Mouse (Mus musculus): Measurements from ENCODE around the gene Gtf2h1.
"Not testable (repeated sequence)": the region's sequence is repeated elsewhere in the genome, so short reads cannot be mapped to it uniquely, and the experiment has no call there.

Gene Gtf2h1

GRCm38 (mm10) chr7:46795287-46796205 lies at the start of gene Gtf2h1, which contains the start of gene Hps5:
Gtf2h1 (plus strand) TSS chr7:46796103.
Hps5 (minus strand) TSS chr7:46796064.
- peak; percentile 97 for DNase-seq

GRCm38 (mm10) chr7:46746381-46746780 lies 49.5 kb upstream of the Gtf2h1 start:
- DNase-seq: no peak

- no peak for DNase-seq
These were observed 47.4 kb upstream of the Gtf2h1 start for GRCm38 (mm10) chr7:46748459-46748858.

- DNase-seq: no peak
These were observed 44.4 kb upstream of the Gtf2h1 start, which contains the start of gene Saa2 for GRCm38 (mm10) chr7:46751490-46751889. Saa2 (plus strand) TSS chr7:46751790.

- no peak for DNase-seq
These were observed 34.7 kb upstream of the Gtf2h1 start for GRCm38 (mm10) chr7:46761049-46761795.

- DNase-seq: no peak
These were observed 33.3 kb upstream of the Gtf2h1 start for GRCm38 (mm10) chr7:46762601-46763000.

GRCm38 (mm10) chr7:46764672-46765071 lies 31.2 kb upstream of the Gtf2h1 start:
- DNase-seq: no peak

GRCm38 (mm10) chr7:46767371-46767770 lies 28.5 kb upstream of the Gtf2h1 start:
- DNase-seq: no peak

GRCm38 (mm10) chr7:46768451-46768850 lies 27.5 kb upstream of the Gtf2h1 start:
- DNase-seq: no peak

- peak; percentile 22 for DNase-seq
These were observed 25.2 kb upstream of the Gtf2h1 start for GRCm38 (mm10) chr7:46770706-46771105.

GRCm38 (mm10) chr7:46789177-46789849 lies 6.6 kb upstream of the Gtf2h1 start:
- no peak for DNase-seq

- no peak for DNase-seq
These were observed 2.0 kb upstream of the Gtf2h1 start for GRCm38 (mm10) chr7:46793871-46794270.

- no peak for DNase-seq
These were observed 340 bp downstream of the Gtf2h1 start for GRCm38 (mm10) chr7:46796206-46796679.

- DNase-seq: no peak
These were observed 876 bp downstream of the Gtf2h1 start for GRCm38 (mm10) chr7:46796779-46797178.

GRCm38 (mm10) chr7:46810325-46810724 lies 14.4 kb downstream of the Gtf2h1 start:
- DNase-seq: no peak

- DNase-seq: no peak
These were observed 18.1 kb downstream of the Gtf2h1 start for GRCm38 (mm10) chr7:46814012-46814411.

GRCm38 (mm10) chr7:46820876-46821632 lies 25.2 kb downstream of the Gtf2h1 start:
- DNase-seq: not testable (repeated sequence)

- no peak for DNase-seq
These were observed 31.3 kb downstream of the Gtf2h1 start for GRCm38 (mm10) chr7:46827046-46827802.

- DNase-seq: no peak
These were observed 31.9 kb downstream of the Gtf2h1 start for GRCm38 (mm10) chr7:46827803-46828184.

GRCm38 (mm10) chr7:46829911-46830310 lies 34.0 kb downstream of the Gtf2h1 start:
- DNase-seq: no peak
